Mouse (Mus musculus): ENCODE measurements around the gene Col10a1. TPM values are rescaled to one million over a fixed set of nuclear protein-coding genes. Genes with fewer than 3 reads are reported as not detected.
"Not testable (repeated sequence)": the region's sequence is repeated elsewhere in the genome, so short reads cannot be mapped to it uniquely, and the experiment has no call there.

The Col10a1 gene
- 1 to 10 TPM in 1 of 2 experiments, not detected in 1; 4.7 TPM for total RNA-seq (2021)
- long read RNA-seq, experiment 1, partial matches to known transcripts = 3 of 3 reads
- long read RNA-seq, experiment 1, other reads (novel, unspliced or antisense) = 0 of 3 reads
- long read RNA-seq, experiment 2 = 0 reads

DNA sequence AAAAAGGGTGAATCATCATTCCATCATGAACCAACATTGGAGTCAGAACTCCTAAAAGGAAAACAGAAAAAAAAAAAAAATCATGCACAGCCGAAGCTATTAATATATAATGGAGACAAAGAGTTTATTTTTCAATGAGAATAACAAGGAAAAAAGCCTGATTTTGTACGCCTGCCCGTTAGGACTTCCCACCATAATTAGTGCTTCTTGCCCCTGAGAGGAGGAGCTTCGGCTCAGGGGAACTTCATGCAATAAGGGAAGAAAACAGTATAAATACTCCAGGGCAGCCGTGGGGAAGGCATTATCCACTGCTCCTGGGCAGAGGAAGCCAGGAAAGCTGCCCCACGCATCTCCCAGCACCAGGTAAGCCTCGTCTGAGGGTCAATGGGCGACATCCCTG, at the start of gene Col10a1:
TSS of gene Col10a1 (plus strand) at position 301 of the 400 bp plus-strand sequence.
- no peak for DNase-seq

DNA sequence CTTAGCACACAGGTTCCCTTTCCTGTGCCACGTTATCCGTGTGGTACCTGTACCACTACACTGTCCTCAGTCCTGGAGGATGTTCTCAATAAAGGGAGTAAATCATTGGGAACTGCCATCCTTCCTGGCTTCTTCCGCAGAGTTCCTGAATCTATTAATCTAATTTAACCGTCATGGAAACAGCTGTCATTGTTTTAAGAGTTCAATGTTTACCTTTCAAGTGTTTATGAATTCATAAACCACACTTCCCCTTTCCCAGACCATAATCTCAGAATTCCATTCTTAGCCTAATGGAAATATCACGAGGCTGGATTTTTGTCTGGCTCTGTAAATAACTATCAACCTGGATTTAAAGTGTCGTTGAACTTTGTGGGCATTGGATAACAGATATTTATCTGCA, 48.8 kb upstream of the Col10a1 start:
- DNase-seq = no peak

DNA sequence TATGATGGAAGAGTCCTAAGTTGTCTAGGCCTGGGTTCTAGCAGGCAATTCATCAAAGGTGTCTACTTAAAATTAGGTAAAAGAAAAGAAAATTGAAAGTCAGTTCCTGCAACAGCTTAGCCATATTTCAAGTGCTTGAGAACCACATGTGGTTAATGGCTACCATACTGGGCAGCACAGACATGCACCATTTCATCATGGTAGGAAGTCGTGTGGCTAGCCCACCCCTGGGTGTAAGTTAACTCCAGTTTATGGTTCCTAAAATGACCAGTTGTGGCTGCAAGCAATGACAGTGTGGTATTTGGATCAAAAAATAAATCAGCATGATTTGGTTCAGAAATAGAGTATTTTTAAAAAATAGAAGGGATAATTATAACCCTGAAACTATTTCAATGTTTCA, 47.9 kb upstream of the Col10a1 start:
- DNase-seq = no peak

DNA sequence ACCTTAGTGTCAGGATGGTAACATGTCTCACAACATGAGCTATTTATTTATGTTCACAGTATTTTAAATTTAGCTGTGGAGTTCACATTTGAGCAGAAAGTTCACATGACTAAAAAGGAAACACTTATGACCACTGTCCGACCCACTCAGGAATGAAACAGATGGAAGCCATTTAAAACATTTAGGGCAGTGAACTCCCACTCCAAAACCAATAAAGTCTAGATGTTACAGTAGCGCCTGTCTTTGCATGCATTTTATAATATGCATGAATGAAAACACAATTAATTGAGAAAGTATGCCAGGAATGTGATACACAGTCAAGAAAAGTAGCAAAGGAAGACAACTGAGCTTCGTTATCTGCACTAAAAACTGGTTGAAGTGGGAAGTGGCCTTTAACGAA, 37.6 kb upstream of the Col10a1 start:
- DNase-seq = no peak

DNA sequence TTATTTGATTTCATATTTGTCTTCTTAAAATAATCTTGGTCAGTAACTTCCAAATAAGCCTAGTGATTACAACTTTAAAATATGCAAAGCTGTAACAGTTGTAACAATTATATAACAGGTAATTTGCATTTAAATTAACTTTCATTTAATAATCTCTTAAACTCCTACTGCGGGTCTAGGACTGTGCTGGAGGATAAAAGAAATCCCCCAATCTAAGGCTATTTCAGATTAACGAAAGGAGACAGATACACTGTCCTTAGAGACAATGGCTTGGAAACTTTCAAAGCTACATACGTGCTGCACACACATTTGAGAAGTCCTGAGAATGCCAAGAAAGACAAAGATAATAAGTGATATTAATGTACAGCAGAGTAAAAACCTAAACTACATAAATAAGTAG, 31.5 kb upstream of the Col10a1 start:
- DNase-seq = no peak

DNA sequence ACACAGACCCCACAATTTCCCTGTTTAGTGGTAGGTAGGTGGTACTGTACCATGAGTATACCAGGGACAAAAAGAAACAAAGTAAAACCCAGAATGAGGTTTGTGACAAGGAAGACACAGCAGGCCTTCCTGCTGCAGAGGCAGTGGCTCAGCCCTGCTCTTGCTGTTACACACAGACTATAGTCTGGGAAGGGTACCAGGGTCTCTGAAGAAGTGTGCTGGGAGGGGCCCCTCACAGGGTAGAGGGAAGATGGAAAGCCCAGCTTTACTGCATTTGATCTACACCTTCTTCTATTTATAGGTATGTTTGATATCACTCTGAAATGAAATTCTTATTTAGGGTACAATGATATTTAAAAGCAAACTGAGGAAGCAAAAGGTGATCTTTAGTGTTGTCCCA, 26.0 kb upstream of the Col10a1 start:
- peak; percentile 16 for DNase-seq

DNA sequence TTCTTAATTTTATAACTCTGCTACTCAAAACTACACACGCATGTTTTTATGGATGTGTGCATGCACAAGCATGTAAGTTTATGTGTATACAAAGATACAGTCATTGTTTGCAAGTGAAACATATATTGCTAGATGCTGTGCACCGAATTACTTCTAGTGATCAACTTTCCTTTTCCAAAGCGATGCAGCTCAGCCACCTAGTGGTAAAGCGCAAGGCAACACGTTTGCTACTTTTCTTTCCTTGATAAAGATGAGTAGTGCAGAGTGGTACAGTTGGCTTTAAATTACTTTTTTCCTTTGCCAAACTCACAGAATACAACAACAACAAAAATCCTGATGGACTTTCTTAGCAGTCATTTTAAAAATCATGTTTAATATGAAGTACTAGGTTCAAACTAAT, 21.6 kb upstream of the Col10a1 start:
- no peak for DNase-seq

DNA sequence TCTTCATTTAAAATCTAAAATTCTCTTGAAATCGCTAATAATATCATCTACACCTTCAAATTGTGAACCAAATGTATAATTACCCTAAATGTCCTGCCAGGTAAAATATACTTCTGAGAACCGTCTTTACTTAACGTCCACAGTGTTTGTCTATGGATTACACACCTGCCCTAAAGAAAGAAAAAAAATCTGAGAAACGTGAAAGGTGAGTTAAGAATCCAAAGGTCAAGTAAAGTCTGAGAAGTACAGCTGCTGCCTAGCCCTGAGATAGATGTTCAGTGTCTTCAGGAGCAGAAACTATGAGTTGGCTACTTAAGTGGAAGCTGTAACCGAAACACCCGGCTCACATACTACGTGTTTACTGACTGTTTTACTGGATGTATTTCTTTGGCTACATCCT, 16.4 kb upstream of the Col10a1 start:
- no peak for DNase-seq

DNA sequence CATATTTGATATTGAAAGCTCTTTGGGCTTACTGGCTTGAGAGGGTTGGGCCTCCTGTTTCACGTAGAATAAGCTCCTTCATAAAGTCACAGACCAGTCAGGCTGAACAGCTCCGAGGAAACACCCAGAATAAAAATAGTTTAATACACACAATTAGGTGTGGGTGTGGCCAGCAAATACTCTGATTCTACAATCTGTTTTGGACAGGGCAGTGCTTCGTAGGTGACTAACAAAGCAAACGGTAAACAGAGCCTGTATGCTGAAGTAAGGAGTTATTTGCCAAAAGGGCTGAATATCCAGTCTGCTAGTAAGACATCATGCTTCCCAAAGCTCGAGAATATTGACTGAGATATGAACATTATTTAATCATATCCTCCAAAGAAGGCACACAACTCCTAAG, 4.1 kb upstream of the Col10a1 start:
- no peak for DNase-seq

DNA sequence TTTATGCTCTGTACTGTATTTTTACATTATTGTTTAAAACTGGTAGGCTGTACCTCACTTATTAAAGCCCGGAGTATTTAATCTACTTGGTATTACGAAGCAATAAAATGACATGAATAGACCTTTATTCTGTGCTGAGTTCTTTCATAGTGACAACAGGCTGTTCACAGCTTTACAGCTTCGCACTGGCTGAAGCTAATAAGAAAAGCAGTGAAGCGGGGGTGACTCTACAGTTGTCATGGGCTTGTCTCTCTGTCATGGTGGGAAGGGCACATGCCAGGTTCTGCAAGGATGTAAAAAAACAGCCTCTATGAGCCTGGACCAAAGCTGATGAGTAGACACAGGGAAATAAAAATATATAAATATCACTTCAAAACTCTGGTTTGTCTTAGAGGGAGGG, 7.2 kb downstream of the Col10a1 start:
- DNase-seq = no peak

DNA sequence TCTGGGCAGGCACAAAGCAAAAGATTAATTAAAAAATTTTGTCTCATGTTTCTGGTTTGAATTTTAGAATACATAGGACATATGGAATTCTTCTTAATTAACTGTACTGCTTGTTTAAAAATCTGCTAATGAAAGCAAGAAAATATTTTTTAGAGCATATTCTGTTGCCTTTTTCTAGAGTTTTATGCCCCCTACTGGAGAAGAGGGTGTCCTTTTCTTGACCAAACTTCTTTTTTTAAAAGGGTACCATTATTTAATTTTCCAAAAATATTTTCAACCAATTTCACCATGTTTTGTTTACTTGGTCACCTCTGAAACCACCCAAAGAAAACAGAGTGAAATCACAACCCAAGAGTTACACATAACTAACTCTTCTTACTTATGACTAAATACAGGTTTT, 9.5 kb downstream of the Col10a1 start:
- DNase-seq = no peak

DNA sequence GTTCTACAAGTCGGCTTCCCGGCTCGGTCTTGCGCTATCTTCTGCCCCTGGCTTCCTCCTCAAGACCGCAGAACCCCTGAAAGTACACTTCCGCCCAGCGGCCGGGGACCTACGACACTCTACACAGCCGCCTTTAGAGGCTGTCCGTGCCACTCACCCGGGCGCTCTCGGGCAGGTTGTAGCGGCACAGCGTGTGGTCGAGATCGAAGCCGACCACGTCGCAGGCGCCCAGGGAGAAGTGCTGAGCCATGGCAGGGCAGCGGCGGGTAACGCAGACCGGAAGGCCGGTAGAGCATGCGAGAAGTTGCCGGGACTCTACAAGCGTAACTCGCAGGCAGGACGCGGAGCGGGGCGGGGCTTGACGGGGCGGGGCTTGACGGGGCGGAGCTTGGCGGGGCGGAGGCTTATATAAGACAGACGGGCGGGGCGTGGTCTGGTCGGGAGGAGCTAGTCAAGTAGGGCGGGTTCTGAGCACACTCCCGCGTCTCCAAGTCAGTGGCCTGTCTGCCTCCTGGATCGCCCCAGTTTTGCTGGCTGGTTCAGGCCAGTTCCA, 28.5 kb downstream of the Col10a1 start, which contains the start of gene Nt5dc1:
TSS of gene Nt5dc1 (minus strand) at position 349 of the 553 bp plus-strand sequence.
- peak; percentile 98 for DNase-seq

DNA sequence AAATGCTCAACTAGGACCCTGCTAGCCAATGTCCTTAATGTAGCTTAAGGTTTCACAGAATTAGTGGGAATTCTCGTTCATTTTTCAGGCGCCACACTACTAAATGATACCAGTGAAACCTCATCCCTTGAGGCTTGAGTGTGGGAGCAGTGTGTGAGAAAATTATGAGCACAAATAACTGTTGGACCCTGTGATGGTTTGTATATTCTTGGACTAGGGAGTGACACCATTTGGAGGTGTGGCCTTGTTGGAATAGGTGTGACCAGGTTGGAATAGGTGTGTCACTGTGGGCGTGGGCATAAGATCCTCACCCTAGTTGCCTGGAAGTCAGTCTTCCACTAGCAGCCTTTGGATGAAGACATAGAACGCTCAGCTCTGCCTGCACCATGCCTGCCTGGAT, 29.0 kb downstream of the Col10a1 start:
- not testable (repeated sequence) for DNase-seq

DNA sequence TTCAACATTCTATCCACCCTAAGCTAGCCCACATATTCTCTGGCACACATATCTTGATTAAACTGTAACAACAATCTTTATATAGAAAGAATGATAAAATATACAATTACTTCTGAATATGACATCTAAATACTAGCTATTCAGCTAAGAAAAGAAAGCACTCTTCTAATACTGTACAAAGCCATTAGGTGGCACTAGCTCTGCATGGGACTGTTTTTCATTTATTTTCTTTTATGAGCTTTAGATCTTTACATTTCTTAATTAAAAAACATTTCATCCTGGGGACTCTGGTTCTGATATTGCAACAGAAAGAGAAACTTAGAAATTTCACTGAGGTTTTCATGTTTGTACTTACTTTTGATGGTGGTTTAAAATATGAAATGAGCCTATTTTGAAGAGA, 42.0 kb downstream of the Col10a1 start:
- no peak for DNase-seq

DNA sequence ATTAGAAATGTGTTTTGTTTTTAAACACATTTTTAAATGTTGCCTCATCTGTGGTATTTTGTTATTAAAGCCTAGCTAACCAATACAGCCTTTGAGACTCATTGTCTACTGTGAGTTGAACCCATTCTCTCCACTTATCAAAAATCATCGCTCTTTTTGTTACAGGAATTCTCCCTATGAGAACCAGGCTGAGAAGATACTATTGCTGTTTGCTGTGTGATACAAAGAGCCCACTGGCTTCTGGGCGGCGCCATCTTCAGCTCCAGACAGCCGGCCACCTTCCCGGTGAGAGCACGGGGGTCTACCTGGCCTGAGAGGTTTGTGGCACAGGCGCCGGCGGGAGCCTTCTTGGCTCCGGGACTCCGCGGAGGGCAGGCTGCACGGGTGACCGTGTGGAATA, 44.4 kb downstream of the Col10a1 start:
- DNase-seq = not testable (repeated sequence)

Other genes with a start within 250 kb of the Col10a1 start
- 10 to 100 TPM; 12.6 to 16.7 TPM for gene Dse, start 182.3 kb upstream of the Col10a1 start, total RNA-seq (2021)
- gene Tspyl1, start 107.8 kb upstream of the Col10a1 start, total RNA-seq (2021) = 10 to 100 TPM; 42.4 to 46.2 TPM
- 1 to 10 TPM; 2.3 to 2.5 TPM for gene Tspyl4, start 92.5 kb upstream of the Col10a1 start, total RNA-seq (2021)
- gene Nt5dc1, start 28.6 kb downstream of the Col10a1 start, total RNA-seq (2021) = 1 to 10 TPM; 6.2 to 8.2 TPM
- 1 to 10 TPM; 2.7 to 3.0 TPM for gene Frk, start 93.4 kb downstream of the Col10a1 start, total RNA-seq (2021)